Mouse (Mus musculus): ENCODE measurements around the gene Prickle2. TPM values are rescaled to one million over a fixed set of nuclear protein-coding genes. Genes with fewer than 3 reads are reported as not detected.

Gene Prickle2
- polyA plus RNA-seq, 1 experiment from 2014 or later = 13.1 TPM

- H3K4me2 ChIP-seq (ENCODE audit: low read length) = no peak overlapping the region
- DNase-seq (ENCODE audit: low spot score) (no peak), ATAC-seq (replicated peaks; ENCODE audit: low FRiP score, low TSS enrichment, low read depth) (no peak)
- WGBS = 68% methylated on average over 5 of the region's 5 CpGs
- H3K4me3 ChIP-seq (ENCODE audit: low read depth, low read length) = no peak overlapping the region
- H3K36me3 ChIP-seq (ENCODE audit: control insufficient read depth, insufficient read depth, low read length) = no peaks in the 10 kb centered on the region
- H3K9ac ChIP-seq (ENCODE audit: low read length) = no peak overlapping the region
- H3K27me3 ChIP-seq (replicated peaks; ENCODE audit: control insufficient read depth, insufficient read depth, low read length) = no peaks in the 10 kb centered on the region
- peaks cover 11% of the 10 kb centered on the region; the same call in 1 of the 2 replicates for H3K4me1 ChIP-seq (replicated peaks; ENCODE audit: control insufficient read depth, insufficient read depth, low read length)
- H3K27ac ChIP-seq (ENCODE audit: low read depth) = no peak overlapping the region
- H3K9me3 ChIP-seq (ENCODE audit: control insufficient read depth, low read length) = no peaks in the 10 kb centered on the region
Observed at GRCm38 (mm10) chr6:92726121-92726520, 20.2 kb upstream of the Prickle2 start.

- no peaks in the 10 kb centered on the region for H3K36me3 ChIP-seq (ENCODE audit: control insufficient read depth, insufficient read depth, low read length)
- H3K9ac ChIP-seq (ENCODE audit: low read length) = no peak overlapping the region
- H3K4me3 ChIP-seq (ENCODE audit: low read depth, low read length) = no peak overlapping the region
- no peak overlapping the region for H3K4me2 ChIP-seq (ENCODE audit: low read length)
- peaks cover 11% of the 10 kb centered on the region; the same call in 1 of the 2 replicates for H3K4me1 ChIP-seq (replicated peaks; ENCODE audit: control insufficient read depth, insufficient read depth, low read length)
- no peak overlapping the region for H3K27ac ChIP-seq (ENCODE audit: low read depth)
- DNase-seq (ENCODE audit: low spot score) (no peak), ATAC-seq (replicated peaks; ENCODE audit: low FRiP score, low TSS enrichment, low read depth) (no peak)
- no peaks in the 10 kb centered on the region for H3K9me3 ChIP-seq (ENCODE audit: control insufficient read depth, low read length)
- 49% methylated on average over 2 of the region's 2 CpGs for WGBS
- H3K27me3 ChIP-seq (replicated peaks; ENCODE audit: control insufficient read depth, insufficient read depth, low read length) = no peaks in the 10 kb centered on the region
Observed at GRCm38 (mm10) chr6:92724394-92724793, 18.4 kb upstream of the Prickle2 start.

DNA sequence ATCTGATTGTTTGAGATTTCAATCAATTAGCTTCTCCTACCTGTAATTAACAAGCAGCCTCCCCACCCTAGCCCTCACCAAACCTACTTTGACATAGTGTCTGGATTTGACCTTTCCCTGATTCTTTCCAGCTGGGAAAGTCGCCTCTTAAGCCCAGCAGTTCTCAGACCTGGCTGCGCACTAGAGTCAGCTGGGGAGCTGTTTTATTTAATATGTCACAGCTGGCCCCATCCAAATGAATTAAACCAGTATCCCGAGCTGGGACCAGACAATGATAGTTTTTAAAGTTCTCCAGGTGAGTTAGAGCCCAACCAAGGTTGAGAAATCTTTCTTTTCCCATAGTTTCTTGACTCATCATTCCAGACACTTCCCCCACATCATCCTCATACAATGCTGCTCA is 9.9 kb upstream of the Prickle2 start:
- no peak for ATAC-seq (replicated peaks; ENCODE audit: low FRiP score, low TSS enrichment, low read depth)
- H3K27ac ChIP-seq (ENCODE audit: low read depth) = no peak overlapping the region
- no peak overlapping the region for H3K4me2 ChIP-seq (ENCODE audit: low read length)
- no peak overlapping the region for H3K4me3 ChIP-seq (ENCODE audit: low read depth, low read length)
- H3K36me3 ChIP-seq (ENCODE audit: control insufficient read depth, insufficient read depth, low read length) = no peaks in the 10 kb centered on the region
- H3K27me3 ChIP-seq (replicated peaks; ENCODE audit: control insufficient read depth, insufficient read depth, low read length) = no peaks in the 10 kb centered on the region
- peaks cover 8% of the 10 kb centered on the region; the same call in 1 of the 2 replicates for H3K4me1 ChIP-seq (replicated peaks; ENCODE audit: control insufficient read depth, insufficient read depth, low read length)
- no peak overlapping the region for H3K9ac ChIP-seq (ENCODE audit: low read length)
- H3K9me3 ChIP-seq (ENCODE audit: control insufficient read depth, low read length) = 0 out of 2 replicates have a peak, but pooled peaks cover 3% of the 10 kb centered on the region
- 27% methylated on average over 3 of the region's 3 CpGs for WGBS
- DNase-seq (ENCODE audit: low spot score) = no peak

DNA sequence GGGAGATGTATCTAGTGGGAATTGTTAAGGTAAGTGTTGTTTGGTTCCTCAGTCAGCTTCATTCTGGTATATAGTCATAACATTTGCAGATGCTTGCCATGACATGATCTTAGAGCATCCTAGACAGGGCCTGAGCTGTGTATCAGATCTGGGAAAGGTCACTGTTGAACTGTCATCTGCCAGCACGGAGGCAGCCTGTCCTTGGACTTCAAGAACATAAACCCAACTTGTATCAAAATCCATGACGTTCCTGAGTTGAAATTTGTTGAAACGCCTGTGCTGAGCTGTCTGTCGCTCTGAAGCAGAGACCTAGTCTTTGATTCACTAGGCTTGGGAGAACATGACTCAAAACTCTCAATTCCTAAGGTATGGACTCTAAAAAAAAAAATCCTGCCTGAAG is 8.8 kb upstream of the Prickle2 start:
- no peaks in the 10 kb centered on the region for H3K27me3 ChIP-seq (replicated peaks; ENCODE audit: control insufficient read depth, insufficient read depth, low read length)
- no peaks in the 10 kb centered on the region for H3K36me3 ChIP-seq (ENCODE audit: control insufficient read depth, insufficient read depth, low read length)
- H3K4me2 ChIP-seq (ENCODE audit: low read length) = no peak overlapping the region

GRCm38 (mm10) chr6:92708137-92708536 is 2.2 kb upstream of the Prickle2 start:
- H3K9ac ChIP-seq (ENCODE audit: low read length) = no peak overlapping the region
- no peak for DNase-seq (ENCODE audit: low spot score)
- no peaks in the 10 kb centered on the region for H3K36me3 ChIP-seq (ENCODE audit: control insufficient read depth, insufficient read depth, low read length)
- ATAC-seq (replicated peaks; ENCODE audit: low FRiP score, low TSS enrichment, low read depth) = no peak
- 54% methylated on average over 4 of the region's 4 CpGs for WGBS
- peaks cover 11% of the 10 kb centered on the region; the same call in 1 of the 2 replicates for H3K4me1 ChIP-seq (replicated peaks; ENCODE audit: control insufficient read depth, insufficient read depth, low read length)
- H3K27me3 ChIP-seq (replicated peaks; ENCODE audit: control insufficient read depth, insufficient read depth, low read length) = no peaks in the 10 kb centered on the region
- no peak overlapping the region for H3K27ac ChIP-seq (ENCODE audit: low read depth)
- no peak overlapping the region for H3K4me3 ChIP-seq (ENCODE audit: low read depth, low read length)
- H3K9me3 ChIP-seq (ENCODE audit: control insufficient read depth, low read length) = 0 out of 2 replicates have a peak, but pooled peaks cover 3% of the 10 kb centered on the region
- H3K4me2 ChIP-seq (ENCODE audit: low read length) = no peak overlapping the region

More for the DNA sequence above, 8.8 kb upstream of the Prickle2 start:
- DNase-seq (ENCODE audit: low spot score) = no peak
- Histone ChIP-seq H3K9me3 (ENCODE audit: control insufficient read depth, low read length) (0 out of 2 replicates have a peak, but pooled peaks cover 3% of the 10 kb centered on the region), H3K9ac (ENCODE audit: low read length) (no peak overlapping the region), H3K4me1 (replicated peaks; ENCODE audit: control insufficient read depth, insufficient read depth, low read length) (peaks cover 8% of the 10 kb centered on the region; the same call in 1 of the 2 replicates), H3K27ac (ENCODE audit: low read depth) (no peak overlapping the region), H3K4me3 (ENCODE audit: low read depth, low read length) (no peak overlapping the region)
- ATAC-seq (replicated peaks; ENCODE audit: low FRiP score, low TSS enrichment, low read depth) = no peak
- whole genome bisulfite sequencing = 84% methylated on average over 4 of the region's 4 CpGs

- Histone ChIP-seq H3K27ac (ENCODE audit: low read depth) (peak overlapping the region; percentile 72), H3K4me2 (ENCODE audit: low read length) (peak overlapping the region; percentile 87), H3K27me3 (replicated peaks; ENCODE audit: control insufficient read depth, insufficient read depth, low read length) (no peaks in the 10 kb centered on the region), H3K4me1 (replicated peaks; ENCODE audit: control insufficient read depth, insufficient read depth, low read length) (peaks cover 11% of the 10 kb centered on the region; the same call in 1 of the 2 replicates), H3K9me3 (ENCODE audit: control insufficient read depth, low read length) (no peaks in the 10 kb centered on the region), H3K36me3 (ENCODE audit: control insufficient read depth, insufficient read depth, low read length) (no peaks in the 10 kb centered on the region), H3K9ac (ENCODE audit: low read length) (peak overlapping the region; percentile 67), H3K4me3 (ENCODE audit: low read depth, low read length) (peak overlapping the region; percentile 72)
- ATAC-seq (replicated peaks; ENCODE audit: low FRiP score, low TSS enrichment, low read depth) (peak; percentile 11; the same call in 1 of the 2 replicates), DNase-seq (ENCODE audit: low spot score) (peak; percentile 66)
- 4% methylated on average over 39 of the region's 39 CpGs for WGBS
Observed at GRCm38 (mm10) chr6:92705353-92706144, 406 bp downstream of the Prickle2 start.

DNA sequence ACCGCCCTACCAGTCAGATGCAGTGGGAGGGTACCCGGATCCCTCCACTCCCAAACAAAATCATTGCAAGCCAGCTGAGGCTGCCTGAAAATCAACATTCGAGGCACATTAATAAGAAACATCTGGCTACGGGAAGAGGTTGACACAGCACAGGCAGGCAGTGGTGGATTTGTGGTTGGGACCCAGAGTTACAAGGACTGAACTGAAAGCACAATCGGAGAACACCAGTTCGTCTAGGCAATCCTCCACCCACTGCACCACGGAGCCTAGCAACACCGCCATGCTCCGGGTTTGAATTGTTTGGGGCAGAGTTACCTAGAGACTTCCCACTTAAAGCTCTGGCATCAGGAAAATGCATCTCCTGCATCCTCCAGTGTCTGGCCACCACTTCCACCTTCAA is 1.1 kb downstream of the Prickle2 start:
- Histone ChIP-seq H3K4me3 (ENCODE audit: low read depth, low read length) (peak overlapping the region; percentile 72), H3K27ac (ENCODE audit: low read depth) (peak overlapping the region; percentile 17), H3K9ac (ENCODE audit: low read length) (peak overlapping the region; percentile 67), H3K9me3 (ENCODE audit: control insufficient read depth, low read length) (no peaks in the 10 kb centered on the region), H3K4me2 (ENCODE audit: low read length) (peak overlapping the region; percentile 87), H3K36me3 (ENCODE audit: control insufficient read depth, insufficient read depth, low read length) (no peaks in the 10 kb centered on the region), H3K4me1 (replicated peaks; ENCODE audit: control insufficient read depth, insufficient read depth, low read length) (peaks cover 11% of the 10 kb centered on the region; the same call in 1 of the 2 replicates), H3K27me3 (replicated peaks; ENCODE audit: control insufficient read depth, insufficient read depth, low read length) (no peaks in the 10 kb centered on the region)
- 18% methylated on average over 9 of the region's 9 CpGs for WGBS
- no peak for ATAC-seq (replicated peaks; ENCODE audit: low FRiP score, low TSS enrichment, low read depth)
- DNase-seq (ENCODE audit: low spot score) = peak; percentile 58

GRCm38 (mm10) chr6:92699491-92700209 is 6.3 kb downstream of the Prickle2 start:
- 38% methylated on average over 3 of the region's 3 CpGs for WGBS

More at GRCm38 (mm10) chr6:92699491-92700209, 6.3 kb downstream of the Prickle2 start:
- Histone ChIP-seq H3K9me3 (ENCODE audit: control insufficient read depth, low read length) (no peaks in the 10 kb centered on the region), H3K4me2 (ENCODE audit: low read length) (no peak overlapping the region), H3K36me3 (ENCODE audit: control insufficient read depth, insufficient read depth, low read length) (no peaks in the 10 kb centered on the region), H3K27me3 (replicated peaks; ENCODE audit: control insufficient read depth, insufficient read depth, low read length) (no peaks in the 10 kb centered on the region), H3K9ac (ENCODE audit: low read length) (no peak overlapping the region), H3K4me1 (replicated peaks; ENCODE audit: control insufficient read depth, insufficient read depth, low read length) (peaks cover 6% of the 10 kb centered on the region; the same call in 1 of the 2 replicates), H3K4me3 (ENCODE audit: low read depth, low read length) (no peak overlapping the region), H3K27ac (ENCODE audit: low read depth) (no peak overlapping the region)
- ATAC-seq (replicated peaks; ENCODE audit: low FRiP score, low TSS enrichment, low read depth) (no peak), DNase-seq (ENCODE audit: low spot score) (no peak)

Data from intestine, embryonic 14.5 days (tissue).